Mouse (Mus musculus): ENCODE data around the gene Col28a1.

Col28a1 gene

DNA sequence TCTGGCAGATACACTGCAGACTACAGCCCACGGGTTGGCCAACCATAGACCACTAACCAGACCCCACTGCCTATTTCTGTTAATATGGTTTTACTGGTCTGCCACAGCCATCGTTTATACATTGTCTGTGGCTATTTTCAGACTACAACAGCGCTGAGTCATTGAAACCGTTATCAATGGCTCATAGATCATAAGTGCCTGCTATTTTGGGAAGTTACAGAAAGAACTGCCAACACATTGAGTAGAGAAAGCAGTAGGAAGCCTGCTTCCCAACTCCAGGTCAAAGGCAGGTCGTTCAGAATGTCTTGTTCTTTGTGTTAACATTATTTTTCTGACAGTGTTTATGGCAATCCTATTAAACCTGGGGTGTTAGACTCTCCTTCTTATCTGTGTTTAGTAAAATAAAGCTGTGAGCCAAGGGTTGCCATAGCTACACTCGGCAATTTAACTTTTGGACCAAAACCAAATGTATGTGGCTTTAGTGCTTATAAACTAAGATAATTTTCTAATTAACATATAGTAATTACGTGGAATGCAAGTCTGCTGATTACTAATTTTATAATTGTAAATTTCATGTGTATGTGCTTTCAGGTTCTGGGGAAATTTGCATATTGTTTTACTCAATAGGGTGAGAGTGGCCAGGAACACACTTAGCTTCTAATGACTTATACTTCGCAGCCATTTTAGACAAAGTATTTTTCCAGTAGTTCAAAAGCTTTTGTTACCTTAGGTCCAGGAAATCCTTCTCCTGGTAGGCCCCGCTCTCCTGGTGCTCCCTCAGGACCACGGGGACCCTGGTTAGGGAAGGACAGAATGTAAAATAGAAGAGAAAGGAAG, 86.3 kb downstream of the Col28a1 start:
- no peak for DNase-seq

DNA sequence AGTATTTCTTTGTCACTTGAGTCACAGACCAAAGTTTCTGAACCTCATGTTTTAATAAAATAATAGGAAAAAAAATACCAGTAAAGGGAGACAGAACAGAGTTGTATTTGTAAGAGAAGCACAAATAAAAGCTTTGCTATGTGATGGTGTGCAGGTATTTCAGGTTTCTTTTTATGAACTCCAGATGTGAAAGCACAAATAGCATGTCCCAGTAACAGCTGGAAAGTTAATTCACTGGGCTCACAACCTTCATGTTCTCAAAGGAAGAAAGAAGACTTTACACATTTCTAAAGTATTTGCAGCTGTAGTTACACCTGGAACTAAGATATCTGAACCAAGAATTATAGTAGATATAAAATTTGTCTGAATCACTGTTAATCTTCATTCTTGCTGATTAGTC, 91.2 kb downstream of the Col28a1 start:
- no peak for DNase-seq

GRCm38 (mm10) chr6:8095856-8096255, 96.6 kb downstream of the Col28a1 start:
- DNase-seq: no peak

- DNase-seq: no peak
Observed at GRCm38 (mm10) chr6:8094160-8094953, 98.1 kb downstream of the Col28a1 start.

GRCm38 (mm10) chr6:8093556-8093955, 98.9 kb downstream of the Col28a1 start:
- no peak for DNase-seq

DNA sequence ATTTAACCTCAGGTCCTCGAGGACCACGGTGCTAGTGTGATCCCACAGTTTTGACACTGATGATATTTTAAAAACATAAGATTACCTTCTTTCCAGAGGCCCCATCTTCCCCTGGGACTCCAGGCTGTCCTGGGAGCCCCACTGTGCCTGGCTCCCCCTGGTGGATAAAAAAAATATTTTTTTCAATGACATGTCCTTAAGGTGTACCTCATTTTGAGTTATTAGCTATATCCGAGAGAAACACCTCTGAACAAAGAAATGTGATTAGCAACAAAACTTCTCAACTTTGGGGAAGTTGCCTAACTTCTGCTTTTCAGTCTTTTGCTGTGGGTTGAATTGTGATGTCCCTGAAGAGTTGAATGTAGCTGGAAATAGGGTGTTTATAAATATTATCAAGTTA, 105.6 kb downstream of the Col28a1 start:
- DNase-seq: peak; percentile 22

DNA sequence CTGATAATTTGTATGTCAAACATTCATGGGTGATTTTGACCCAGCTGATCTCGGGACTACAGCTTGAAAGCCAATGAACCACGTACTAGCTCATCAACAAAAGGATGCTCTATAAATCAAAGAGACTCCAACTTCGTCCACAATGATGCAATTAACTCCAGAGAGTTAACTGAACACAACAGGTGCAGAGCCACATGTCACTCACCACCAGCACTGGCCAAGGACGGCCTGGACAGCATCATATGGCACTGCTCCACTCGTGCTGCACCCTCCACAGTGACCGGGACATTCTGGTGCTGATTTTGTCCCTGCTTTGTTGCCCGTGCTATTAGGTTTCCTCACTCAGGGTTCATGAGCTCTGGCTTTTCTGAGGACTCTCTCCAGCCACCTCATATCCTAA, 107.6 kb downstream of the Col28a1 start:
- no peak for DNase-seq

- DNase-seq: no peak
Observed at GRCm38 (mm10) chr6:8083196-8083595, 109.2 kb downstream of the Col28a1 start.

GRCm38 (mm10) chr6:8077572-8078146, 114.8 kb downstream of the Col28a1 start:
- DNase-seq: no peak

DNA sequence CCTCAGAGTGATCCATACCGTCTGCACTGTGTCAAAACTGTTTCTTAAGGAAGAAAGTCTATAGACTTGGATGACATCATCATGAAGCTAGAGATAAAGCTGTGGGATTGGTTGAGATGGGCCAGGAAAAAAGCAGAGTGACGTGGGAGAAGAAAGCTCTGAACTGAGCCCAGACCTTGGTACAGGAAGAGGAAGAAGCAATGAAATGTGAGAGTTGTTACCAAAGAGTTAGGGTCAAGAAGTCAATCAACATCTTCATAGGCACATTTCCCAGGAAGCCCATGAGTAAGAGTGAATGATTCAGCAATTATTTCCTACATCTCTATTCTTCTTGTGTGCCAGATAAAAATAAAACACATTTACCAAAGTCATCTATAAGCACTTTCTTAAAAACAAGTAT, 117.5 kb downstream of the Col28a1 start:
- no peak for DNase-seq

- DNase-seq: no peak
Observed at GRCm38 (mm10) chr6:8068979-8069378, 123.4 kb downstream of the Col28a1 start.

GRCm38 (mm10) chr6:8068394-8068793, 124.0 kb downstream of the Col28a1 start:
- DNase-seq: no peak

DNA sequence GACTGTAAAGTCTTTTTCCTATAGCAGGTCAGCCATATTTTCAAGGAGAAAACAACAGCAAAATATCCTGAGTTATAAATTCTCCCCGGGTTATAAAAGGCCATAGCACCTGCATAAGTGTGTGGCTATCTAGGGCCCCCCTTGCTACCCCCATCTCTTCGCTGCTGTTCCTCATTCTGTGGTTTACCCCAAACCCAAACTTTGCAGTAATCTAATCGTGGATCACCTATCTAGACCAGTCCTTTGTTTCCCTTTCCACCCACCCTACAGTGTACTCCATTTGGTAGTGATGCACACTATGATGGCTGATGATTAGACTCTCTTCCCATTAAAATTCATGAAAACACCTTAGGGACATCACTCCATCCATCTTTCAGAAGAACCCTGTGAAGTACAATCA, 125.3 kb downstream of the Col28a1 start:
- no peak for DNase-seq

- DNase-seq: peak; percentile 76
Observed at GRCm38 (mm10) chr6:8066208-8066607, 126.2 kb downstream of the Col28a1 start.

DNA sequence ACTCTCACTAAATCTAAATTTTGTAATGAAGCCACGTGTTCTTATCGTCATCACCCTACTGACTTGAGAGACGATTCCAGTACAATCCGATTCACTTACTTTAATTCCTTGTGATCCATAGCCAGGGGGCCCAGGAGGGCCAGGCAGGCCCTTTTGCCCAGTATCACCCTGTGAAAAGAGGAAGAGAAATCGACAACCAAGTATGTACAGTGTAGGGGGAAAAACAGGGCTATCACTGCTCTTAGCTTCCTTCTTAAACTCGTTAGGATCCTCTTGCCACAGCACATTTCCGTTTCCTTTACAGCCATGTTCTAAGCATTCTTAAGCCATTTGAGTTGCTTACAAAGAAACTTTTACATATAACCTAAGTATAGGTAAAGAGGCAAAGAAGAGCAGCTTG, 133.2 kb downstream of the Col28a1 start:
- DNase-seq: no peak

DNA sequence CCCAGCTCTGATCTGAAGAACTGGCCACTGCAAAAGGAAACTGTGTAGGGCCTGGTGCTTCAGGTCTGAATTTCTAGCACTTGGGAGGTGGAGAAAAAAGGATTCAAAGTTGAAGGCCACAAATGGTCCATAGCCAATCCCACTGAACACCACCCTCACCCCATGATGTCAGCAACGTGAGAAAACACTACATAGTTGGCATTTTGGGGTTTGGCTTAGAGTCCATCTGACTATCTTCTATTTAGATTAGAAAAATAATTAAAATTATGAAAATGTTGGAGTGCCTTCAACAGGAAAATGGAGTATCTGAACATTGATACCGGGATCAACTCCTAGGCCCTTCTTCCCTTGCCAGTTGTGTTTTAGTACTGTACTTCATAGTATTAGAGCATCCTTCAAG, 144.2 kb downstream of the Col28a1 start:
- no peak for DNase-seq

GRCm38 (mm10) chr6:8046446-8046845, 146.0 kb downstream of the Col28a1 start:
- no peak for DNase-seq

- DNase-seq: no peak
Observed at GRCm38 (mm10) chr6:8045825-8046224, 146.6 kb downstream of the Col28a1 start.

DNA sequence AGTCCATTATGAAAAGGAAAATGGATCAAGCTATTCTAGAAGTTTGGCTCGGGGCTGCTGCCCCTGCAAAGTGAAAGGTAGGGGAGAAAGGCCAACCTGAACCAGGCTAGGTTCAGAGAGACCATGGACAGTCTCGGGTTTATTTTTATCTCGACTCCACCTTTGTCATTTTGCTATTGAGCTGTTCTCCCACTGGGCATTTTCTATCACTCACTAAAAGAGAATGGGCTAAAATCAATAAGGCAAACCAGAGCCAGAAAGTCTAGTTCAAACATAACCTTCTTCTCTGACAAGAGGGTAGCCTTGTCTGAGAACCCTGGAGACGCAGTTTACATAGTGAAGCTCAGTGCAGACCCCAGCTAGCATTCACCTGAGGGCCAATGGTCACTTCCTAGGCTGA, 163.7 kb downstream of the Col28a1 start:
- DNase-seq: no peak

- no peak for DNase-seq
Observed at GRCm38 (mm10) chr6:8025332-8026129, 166.9 kb downstream of the Col28a1 start.

GRCm38 (mm10) chr6:8023527-8023926, 168.9 kb downstream of the Col28a1 start:
- no peak for DNase-seq

- no peak for DNase-seq
Observed at GRCm38 (mm10) chr6:7994736-7995135, 197.7 kb downstream of the Col28a1 start.

DNA sequence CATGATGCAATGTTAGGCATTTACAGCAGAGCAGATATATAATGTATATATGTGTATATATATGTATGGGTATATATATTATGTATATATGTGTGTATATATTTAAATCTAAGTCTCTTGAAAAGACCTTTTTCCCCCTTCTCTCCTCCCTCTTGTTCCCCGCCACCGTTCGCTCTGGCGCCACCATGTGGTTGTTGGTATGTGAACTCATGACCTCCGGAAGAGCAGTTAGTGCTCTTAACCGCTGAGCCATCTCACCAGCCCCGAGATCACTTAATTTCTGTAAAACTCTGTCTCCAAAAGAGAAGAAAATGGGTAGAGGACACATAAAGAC, 208.8 kb downstream of the Col28a1 start:
- peak; percentile 93 for DNase-seq
